Mouse (Mus musculus) bone marrow, adult 2 months (tissue): ENCODE data around the gene Atg4c.
A peak's percentile ranks its signal among the peaks of the same experiment; 100 is the strongest.

Experiments
- CTCF ChIP-seq: fragments of 200-500 bp; IDR thresholded peaks from 2 replicates; pipeline ENCODE4 v1.5.1; 2011; ENCODE audit warnings: low read length, control low read depth; ENCODE audit not compliant: control insufficient read depth, insufficient read depth
- POLR2A ChIP-seq: fragments of 200-500 bp; IDR thresholded peaks from 2 replicates; pipeline ENCODE4 v1.6.1; 2011; ENCODE audit warnings: low read depth, mild to moderate bottlenecking, control low read depth, low read length, borderline replicate concordance; ENCODE audit not compliant: control insufficient read depth

DNA sequence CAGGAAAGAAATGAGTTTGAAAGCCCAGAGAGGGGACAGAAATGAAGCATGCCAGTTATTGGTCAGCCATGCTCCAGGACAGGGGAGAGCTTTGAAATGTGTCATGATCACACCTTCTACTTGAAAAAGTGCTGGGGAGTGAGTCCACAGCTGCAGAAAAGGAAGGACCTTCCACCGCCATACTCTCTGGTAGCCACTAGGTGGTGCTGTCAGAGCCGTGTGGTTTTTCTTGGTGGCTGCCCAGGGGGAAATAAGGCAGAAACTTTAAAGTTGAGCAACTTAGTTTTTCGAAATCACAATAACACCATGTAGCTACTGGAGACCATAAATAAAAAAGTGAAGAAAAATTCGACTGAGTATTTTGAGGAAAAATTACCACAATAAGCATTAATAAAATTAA, 104.9 kb downstream of the Atg4c start:
- TF ChIP-seq POLR2A (no peak), CTCF (peak; percentile 88)
